Mouse (Mus musculus): ENCODE measurements around the gene Ptges.
A peak's percentile ranks its signal among the peaks of the same experiment; 100 is the strongest.

Ptges gene

GRCm38 (mm10) chr2:30901646-30902160 lies 28.0 kb downstream of the Ptges start:
- no peak for DNase-seq (ENCODE audit: low spot score in 2 of 2)

GRCm38 (mm10) chr2:30899397-30900069 lies 30.1 kb downstream of the Ptges start:
- DNase-seq (ENCODE audit: low spot score in 2 of 2): no peak

GRCm38 (mm10) chr2:30897291-30897690 lies 32.4 kb downstream of the Ptges start:
- DNase-seq (ENCODE audit: low spot score in 2 of 2): no peak

GRCm38 (mm10) chr2:30893946-30894345 lies 35.7 kb downstream of the Ptges start:
- no peak for DNase-seq (ENCODE audit: low spot score in 2 of 2)

GRCm38 (mm10) chr2:30893399-30893798 lies 36.3 kb downstream of the Ptges start:
- no peak for DNase-seq (ENCODE audit: low spot score in 2 of 2)

- DNase-seq (ENCODE audit: low spot score in 2 of 2): peak in 1 of 2 experiments; percentile 22
These were observed 38.7 kb downstream of the Ptges start for GRCm38 (mm10) chr2:30891002-30891401.

- no peak for DNase-seq (ENCODE audit: low spot score in 2 of 2)
These were observed 44.1 kb downstream of the Ptges start for GRCm38 (mm10) chr2:30885453-30886163.

GRCm38 (mm10) chr2:30884852-30885373 lies 44.8 kb downstream of the Ptges start:
- no peak for DNase-seq (ENCODE audit: low spot score in 2 of 2)

- no peak for DNase-seq (ENCODE audit: low spot score in 2 of 2)
These were observed 48.4 kb downstream of the Ptges start for GRCm38 (mm10) chr2:30881215-30881614.

GRCm38 (mm10) chr2:30879481-30879880 lies 50.2 kb downstream of the Ptges start:
- no peak for DNase-seq (ENCODE audit: low spot score in 2 of 2)

- no peak for DNase-seq (ENCODE audit: low spot score in 2 of 2)
These were observed 53.8 kb downstream of the Ptges start for GRCm38 (mm10) chr2:30875621-30876432.

GRCm38 (mm10) chr2:30875096-30875495 lies 54.6 kb downstream of the Ptges start:
- no peak for DNase-seq (ENCODE audit: low spot score in 2 of 2)

GRCm38 (mm10) chr2:30874445-30874844 lies 55.2 kb downstream of the Ptges start:
- DNase-seq (ENCODE audit: low spot score in 2 of 2): no peak

GRCm38 (mm10) chr2:30872669-30873068 lies 57.0 kb downstream of the Ptges start:
- DNase-seq (ENCODE audit: low spot score in 2 of 2): no peak

- DNase-seq (ENCODE audit: low spot score in 2 of 2): no peak
These were observed 58.8 kb downstream of the Ptges start for GRCm38 (mm10) chr2:30870863-30871262.

GRCm38 (mm10) chr2:30865426-30865825 lies 64.2 kb downstream of the Ptges start:
- DNase-seq (ENCODE audit: low spot score in 2 of 2): no peak

- DNase-seq (ENCODE audit: low spot score in 2 of 2): peak in 1 of 2 experiments; percentile 37
These were observed 64.7 kb downstream of the Ptges start for GRCm38 (mm10) chr2:30864968-30865381.

- DNase-seq (ENCODE audit: low spot score in 2 of 2): no peak
These were observed 66.1 kb downstream of the Ptges start for GRCm38 (mm10) chr2:30863574-30863973.

- DNase-seq (ENCODE audit: low spot score in 2 of 2): no peak
These were observed 67.6 kb downstream of the Ptges start for GRCm38 (mm10) chr2:30862081-30862480.

GRCm38 (mm10) chr2:30859782-30860181 lies 69.9 kb downstream of the Ptges start:
- no peak for DNase-seq (ENCODE audit: low spot score in 2 of 2)

- DNase-seq (ENCODE audit: low spot score in 2 of 2): no peak
These were observed 72.6 kb downstream of the Ptges start for GRCm38 (mm10) chr2:30857076-30857475.

- no peak for DNase-seq (ENCODE audit: low spot score in 2 of 2)
These were observed 76.8 kb downstream of the Ptges start for GRCm38 (mm10) chr2:30852771-30853313.
